Mouse (Mus musculus) testis, adult 2 months (tissue): ENCODE data around the gene Gm10643. TPM values are rescaled to one million over a fixed set of nuclear protein-coding genes. Genes with fewer than 3 reads are reported as not detected.

Source experiments
- H3K27ac ChIP-seq: fragments of 200-500 bp; 2 replicates; pipeline ENCODE4 v1.5.1; 2012; ENCODE audit warnings: low read depth, low read length; ENCODE audit not compliant: control insufficient read depth, insufficient read depth
- H3K27me3 ChIP-seq: fragments of 200-500 bp; 2 replicates; pipeline ENCODE4 v1.6.1; 2012; ENCODE audit warnings: mild to moderate bottlenecking, low read length, moderate library complexity; ENCODE audit not compliant: control insufficient read depth, insufficient read depth
- H3K36me3 ChIP-seq: fragments of 200-500 bp; 2 replicates; pipeline ENCODE4 v1.6.1; 2012; ENCODE audit warnings: mild to moderate bottlenecking, low read length; ENCODE audit not compliant: control insufficient read depth, insufficient read depth
- H3K4me1 ChIP-seq: fragments of 200-500 bp; 2 replicates; pipeline ENCODE4 v1.6.1; 2012; ENCODE audit warnings: low read length; ENCODE audit not compliant: control insufficient read depth, insufficient read depth
- H3K4me3 ChIP-seq: fragments of 200-500 bp; 2 replicates; pipeline ENCODE4 v1.5.1; 2012; ENCODE audit warnings: low read depth, mild to moderate bottlenecking, low read length, moderate library complexity, mixed read lengths; ENCODE audit not compliant: control insufficient read depth
- CTCF ChIP-seq: fragments of 200-500 bp; IDR thresholded peaks from 2 replicates; pipeline ENCODE4 v1.5.1; 2012; ENCODE audit warnings: low read depth, mild to moderate bottlenecking, inconsistent platforms, low read length, moderate library complexity; ENCODE audit not compliant: control insufficient read depth, insufficient read depth, insufficient replicate concordance
- POLR2A ChIP-seq: fragments of 200-500 bp; IDR thresholded peaks from 2 replicates; pipeline ENCODE4 v1.6.1; 2012; ENCODE audit warnings: low read depth, mild to moderate bottlenecking, inconsistent platforms, low read length, moderate library complexity; ENCODE audit not compliant: control insufficient read depth
- polyA plus RNA-seq: library from polyadenylated mRNA; depleted of rRNA; stranded (reverse); fragments of >200 nt; gene quantifications from 2 replicates; pipeline ENCODE4 v1.2.3, GENCODE M21; 2012

Gene Gm10643
- polyA plus RNA-seq, 1 experiment = 6.3 TPM

- Histone ChIP-seq H3K4me3 (no peak overlapping the region), H3K36me3 (no peaks in the 10 kb centered on the region; the same call in none of the 2 replicates), H3K27ac (no peak overlapping the region), H3K27me3 (no peaks in the 10 kb centered on the region), H3K4me1 (peaks cover 6% of the 10 kb centered on the region; the same call in 1 of the 2 replicates)
- TF ChIP-seq CTCF (no peak), POLR2A (no peak)
Observed at GRCm38 (mm10) chr8:84098376-84098775, 33.4 kb upstream of the Gm10643 start.

DNA sequence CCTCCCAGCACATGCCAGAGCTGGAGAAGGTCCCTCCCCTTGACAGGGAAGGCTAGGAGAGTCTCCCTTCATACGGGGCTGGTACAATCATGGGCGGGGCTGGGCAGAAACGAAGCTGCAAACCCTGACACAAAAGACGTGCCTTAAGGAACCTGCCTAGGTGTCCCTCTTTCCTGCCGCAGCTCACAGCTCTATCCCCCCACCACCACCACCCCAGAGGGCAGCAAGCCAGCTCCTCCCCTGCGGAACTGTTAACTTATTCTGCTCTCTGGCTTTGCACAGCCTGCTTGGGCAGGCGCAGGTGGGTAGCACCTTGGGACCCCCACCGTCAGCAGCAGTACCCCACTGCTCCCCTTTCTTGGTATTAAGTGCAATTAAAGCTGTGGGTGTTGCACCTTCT lies 31.1 kb upstream of the Gm10643 start:
- TF ChIP-seq POLR2A (no peak), CTCF (no peak)
- Histone ChIP-seq H3K27me3 (no peaks in the 10 kb centered on the region), H3K36me3 (no peaks in the 10 kb centered on the region; the same call in none of the 2 replicates), H3K4me3 (no peak overlapping the region), H3K27ac (no peak overlapping the region), H3K4me1 (no peaks in the 10 kb centered on the region; the same call in 1 of the 2 replicates)

DNA sequence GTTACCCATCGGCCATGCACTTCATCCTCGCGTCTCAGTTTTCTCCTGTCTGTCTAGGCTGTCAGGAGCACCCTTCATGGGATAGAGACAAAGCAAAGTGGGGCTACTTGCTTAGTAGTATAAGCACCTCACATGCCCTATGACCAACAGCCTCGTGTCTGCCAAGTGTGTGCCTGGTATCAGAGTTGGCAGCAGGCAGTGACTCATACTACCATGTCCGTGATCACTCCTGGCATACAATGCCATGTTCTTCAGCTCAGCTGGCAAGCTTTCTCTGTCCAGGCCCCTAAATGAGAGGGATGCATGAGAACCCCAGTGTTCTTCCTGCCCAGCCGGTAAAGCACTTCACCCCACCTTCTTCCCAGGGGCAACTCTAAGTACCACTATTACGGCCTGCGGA lies 25.6 kb upstream of the Gm10643 start:
- no peak overlapping the region for H3K4me3 ChIP-seq
- H3K27ac ChIP-seq = no peak overlapping the region
- H3K4me1 ChIP-seq = no peaks in the 10 kb centered on the region; the same call in 1 of the 2 replicates
- H3K36me3 ChIP-seq = no peaks in the 10 kb centered on the region
- TF ChIP-seq POLR2A (no peak), CTCF (no peak)
- H3K27me3 ChIP-seq = no peaks in the 10 kb centered on the region

GRCm38 (mm10) chr8:84089277-84089676 lies 24.3 kb upstream of the Gm10643 start:
- Histone ChIP-seq H3K4me3 (no peak overlapping the region), H3K36me3 (no peaks in the 10 kb centered on the region), H3K27me3 (no peaks in the 10 kb centered on the region), H3K4me1 (peaks cover 4% of the 10 kb centered on the region), H3K27ac (no peak overlapping the region)
- TF ChIP-seq POLR2A = no peak
- TF ChIP-seq CTCF = no peak

GRCm38 (mm10) chr8:84087821-84088220 lies 22.9 kb upstream of the Gm10643 start:
- H3K4me1 ChIP-seq = peaks cover 6% of the 10 kb centered on the region
- H3K27me3 ChIP-seq = no peaks in the 10 kb centered on the region
- TF ChIP-seq CTCF (no peak), POLR2A (no peak)
- H3K27ac ChIP-seq = no peak overlapping the region
- no peak overlapping the region for H3K4me3 ChIP-seq
- H3K36me3 ChIP-seq = no peaks in the 10 kb centered on the region

- no peaks in the 10 kb centered on the region for H3K27me3 ChIP-seq
- H3K4me3 ChIP-seq = no peak overlapping the region
- no peaks in the 10 kb centered on the region for H3K36me3 ChIP-seq
- no peak for TF ChIP-seq POLR2A
- no peak for TF ChIP-seq CTCF
- H3K27ac ChIP-seq = no peak overlapping the region
- peaks cover 6% of the 10 kb centered on the region for H3K4me1 ChIP-seq
Observed at GRCm38 (mm10) chr8:84087156-84087555, 22.2 kb upstream of the Gm10643 start.

GRCm38 (mm10) chr8:84084341-84085115 lies 19.6 kb upstream of the Gm10643 start:
- H3K4me3 ChIP-seq = no peak overlapping the region; the same call in 1 of the 2 replicates
- no peak for TF ChIP-seq POLR2A
- TF ChIP-seq CTCF = no peak
- no peak overlapping the region for H3K27ac ChIP-seq
- H3K27me3 ChIP-seq = no peaks in the 10 kb centered on the region
- H3K4me1 ChIP-seq = peaks cover 6% of the 10 kb centered on the region
- H3K36me3 ChIP-seq = no peaks in the 10 kb centered on the region

- TF ChIP-seq CTCF (no peak), POLR2A (no peak)
- no peak overlapping the region for H3K4me3 ChIP-seq
- H3K4me1 ChIP-seq = peaks cover 6% of the 10 kb centered on the region
- H3K36me3 ChIP-seq = no peaks in the 10 kb centered on the region
- no peaks in the 10 kb centered on the region for H3K27me3 ChIP-seq
- no peak overlapping the region for H3K27ac ChIP-seq
Observed at GRCm38 (mm10) chr8:84083829-84084241, 18.9 kb upstream of the Gm10643 start.
